Mouse (Mus musculus): ENCODE data around the gene Gpd2. TPM values are rescaled to one million over a fixed set of nuclear protein-coding genes. Genes with fewer than 3 reads are reported as not detected.

Gpd2 gene
- total RNA-seq, 4 experiments from 2014 or later = 88.2 to 103 (median 100.0) TPM

DNA sequence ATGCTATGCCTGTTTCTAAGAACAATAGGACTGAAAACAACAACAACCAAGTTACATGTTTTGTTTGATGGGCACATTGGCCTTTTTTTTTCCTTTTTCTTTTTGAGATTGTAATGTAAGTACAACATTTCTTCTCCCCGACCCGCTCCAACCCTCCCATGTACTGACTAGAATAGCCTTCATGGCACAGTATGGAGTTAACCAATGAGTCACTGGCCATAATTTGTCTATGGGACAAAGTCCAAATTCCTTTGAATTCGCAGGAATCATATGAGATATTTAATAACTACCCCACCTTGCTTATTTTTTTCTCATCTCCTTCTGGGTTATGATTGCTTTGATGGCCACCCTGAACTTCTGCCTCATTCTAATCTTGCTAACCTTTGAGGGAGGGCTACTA lies 12.7 kb downstream of the Gpd2 start:
- no peak for DNase-seq (ENCODE audit: low spot score in 2 of 2)

DNA sequence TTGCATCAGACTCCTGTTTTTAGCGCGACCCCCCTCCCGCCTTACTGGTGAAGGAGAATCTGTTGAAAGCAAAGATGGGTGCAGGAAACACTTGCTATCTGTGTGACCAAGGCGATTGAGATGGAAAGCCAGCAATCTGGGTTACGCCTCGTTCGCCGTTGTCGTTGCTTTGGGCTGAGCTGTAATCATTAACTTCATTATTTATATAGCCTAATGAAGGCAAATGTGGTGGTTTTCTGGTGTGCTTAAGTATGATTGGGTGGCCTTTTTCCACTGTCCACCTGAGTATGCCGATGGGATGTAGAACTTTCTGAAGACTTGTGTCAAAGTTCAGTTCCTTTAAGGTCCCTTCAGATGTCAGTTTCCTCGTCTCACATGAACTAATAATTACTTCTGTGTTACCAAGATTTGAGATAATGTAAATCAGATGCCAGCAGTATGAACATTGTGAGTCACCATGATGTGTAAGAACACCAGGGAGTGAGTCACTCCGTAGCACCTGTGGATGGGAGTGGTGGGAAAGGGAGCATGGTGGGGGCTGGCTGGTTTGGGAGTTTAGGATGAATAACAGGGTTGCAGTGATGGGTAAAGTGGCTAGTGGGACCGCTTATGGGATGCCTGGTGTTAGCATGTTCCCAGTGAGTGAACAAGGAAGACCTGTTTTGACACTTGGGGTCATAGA lies 14.3 kb downstream of the Gpd2 start:
- no peak for DNase-seq (ENCODE audit: low spot score in 2 of 2)

DNA sequence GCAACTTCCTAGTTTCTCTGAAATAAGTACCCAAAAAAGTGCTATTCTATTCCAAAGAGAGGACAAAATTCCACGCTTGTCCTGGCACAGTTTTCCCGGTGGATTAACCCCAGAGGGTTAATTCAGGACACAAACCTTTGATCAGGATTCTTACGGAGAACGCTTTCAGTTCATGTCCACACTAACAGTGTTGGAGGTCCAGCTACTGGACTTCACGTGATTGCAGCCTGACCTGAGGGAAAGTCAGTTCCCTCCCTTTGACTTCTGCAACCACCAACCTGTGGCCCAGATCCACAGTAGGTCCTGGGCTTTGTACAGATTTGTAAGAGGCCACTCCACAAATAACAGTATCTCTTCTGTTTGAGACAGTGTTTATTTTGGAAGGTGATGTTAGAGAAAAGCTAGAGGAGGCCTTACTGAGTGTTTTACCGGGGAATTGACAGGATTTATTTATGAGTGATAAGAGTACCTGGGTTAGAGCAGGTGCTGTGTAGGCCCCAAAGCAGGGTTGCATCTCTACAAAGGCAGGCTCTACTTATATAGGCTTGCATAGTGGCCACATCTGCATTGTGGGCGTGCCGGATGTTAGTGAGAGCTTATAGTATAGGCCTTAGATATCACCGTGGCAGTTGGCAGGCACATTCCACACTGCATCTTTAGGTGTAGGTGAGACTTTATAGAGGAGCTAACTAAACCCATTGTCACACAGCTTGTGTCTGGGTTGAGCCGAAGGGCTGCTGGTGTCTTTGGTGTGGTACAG lies 15.3 kb downstream of the Gpd2 start:
- no peak for DNase-seq (ENCODE audit: low spot score in 2 of 2)

DNA sequence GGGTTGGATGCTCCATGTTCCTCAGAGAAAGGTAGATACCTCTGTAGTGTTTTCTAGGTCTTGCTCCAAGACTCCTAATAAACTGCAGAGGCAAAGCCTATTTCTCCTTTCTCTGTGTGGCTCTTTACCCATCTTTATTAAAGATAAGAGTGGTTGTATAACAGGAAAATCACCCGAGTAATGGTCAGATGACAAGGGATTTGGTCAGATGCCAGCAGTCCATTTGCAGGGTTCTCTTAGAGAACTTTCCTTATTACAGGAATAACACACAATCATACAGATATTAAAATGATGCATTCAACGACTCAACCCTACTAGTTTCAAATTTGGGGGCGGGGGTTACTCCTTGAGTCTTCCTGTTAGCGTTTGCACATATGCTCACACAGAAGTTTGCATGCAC lies 16.8 kb downstream of the Gpd2 start:
- DNase-seq (ENCODE audit: low spot score in 2 of 2) = no peak

DNA sequence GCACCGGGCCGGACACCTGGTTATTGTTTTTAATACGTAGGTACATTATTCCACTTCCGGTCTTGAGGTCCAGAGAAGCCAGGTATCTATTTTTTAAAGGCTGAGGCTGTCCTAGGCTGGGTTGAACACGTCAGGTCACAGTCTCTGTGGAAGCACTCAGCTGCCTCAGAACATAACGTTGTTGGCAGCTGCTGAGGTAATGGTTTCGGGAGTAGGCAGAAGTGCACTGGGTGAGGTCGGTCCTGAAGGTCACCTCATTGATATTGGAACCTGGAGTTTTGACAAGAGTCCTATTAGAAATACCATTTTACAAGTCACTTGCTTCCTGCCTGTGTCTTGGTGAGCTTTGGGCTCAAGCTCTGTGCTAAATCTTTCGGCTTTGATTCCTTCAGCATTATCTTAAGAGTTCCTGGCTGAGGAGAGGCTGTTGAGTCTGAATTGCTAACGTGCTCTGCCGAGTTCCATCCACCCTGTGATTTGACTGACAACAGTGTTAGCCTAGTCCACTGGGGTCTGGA lies 17.8 kb downstream of the Gpd2 start:
- DNase-seq (ENCODE audit: low spot score in 2 of 2) = no peak

DNA sequence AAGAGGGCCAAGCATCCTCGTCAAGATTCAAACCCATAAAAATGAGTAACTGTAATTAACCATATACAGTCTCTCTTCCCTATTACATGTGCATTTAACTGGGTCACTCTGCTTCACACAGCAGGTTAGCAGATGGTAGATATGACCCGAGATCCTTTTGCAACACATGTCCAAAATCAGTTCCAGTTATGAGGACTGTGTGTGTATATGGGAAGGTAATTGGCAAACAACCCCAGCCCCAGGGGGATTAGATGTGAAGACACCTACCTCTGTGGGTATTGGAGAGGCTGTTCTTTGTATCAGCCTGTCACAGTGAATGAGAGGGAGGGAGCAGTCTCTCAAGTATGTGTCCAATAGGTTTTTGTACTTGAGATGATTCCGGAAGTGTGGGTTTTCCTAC lies 18.4 kb downstream of the Gpd2 start:
- no peak for DNase-seq (ENCODE audit: low spot score in 2 of 2)

DNA sequence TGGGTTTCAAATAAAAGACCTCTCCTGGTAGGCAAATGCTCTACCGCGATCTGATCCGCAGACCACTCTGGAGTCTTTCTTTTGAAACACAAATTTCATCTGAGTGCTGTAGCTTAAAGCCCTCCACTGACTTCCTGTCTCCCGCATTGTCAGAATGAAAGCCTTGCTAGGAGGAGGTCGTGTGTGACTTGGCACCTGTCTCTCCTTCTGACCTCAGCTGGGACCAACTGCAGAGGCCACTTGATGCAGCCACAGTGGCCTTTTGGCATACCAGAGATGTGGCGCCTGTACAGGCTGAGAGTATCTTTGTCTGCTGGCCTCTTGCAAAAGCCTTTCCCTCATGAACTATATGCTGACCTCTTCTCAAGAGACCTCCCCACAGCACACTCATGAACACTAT lies 19.0 kb downstream of the Gpd2 start:
- DNase-seq (ENCODE audit: low spot score in 2 of 2) = no peak

DNA sequence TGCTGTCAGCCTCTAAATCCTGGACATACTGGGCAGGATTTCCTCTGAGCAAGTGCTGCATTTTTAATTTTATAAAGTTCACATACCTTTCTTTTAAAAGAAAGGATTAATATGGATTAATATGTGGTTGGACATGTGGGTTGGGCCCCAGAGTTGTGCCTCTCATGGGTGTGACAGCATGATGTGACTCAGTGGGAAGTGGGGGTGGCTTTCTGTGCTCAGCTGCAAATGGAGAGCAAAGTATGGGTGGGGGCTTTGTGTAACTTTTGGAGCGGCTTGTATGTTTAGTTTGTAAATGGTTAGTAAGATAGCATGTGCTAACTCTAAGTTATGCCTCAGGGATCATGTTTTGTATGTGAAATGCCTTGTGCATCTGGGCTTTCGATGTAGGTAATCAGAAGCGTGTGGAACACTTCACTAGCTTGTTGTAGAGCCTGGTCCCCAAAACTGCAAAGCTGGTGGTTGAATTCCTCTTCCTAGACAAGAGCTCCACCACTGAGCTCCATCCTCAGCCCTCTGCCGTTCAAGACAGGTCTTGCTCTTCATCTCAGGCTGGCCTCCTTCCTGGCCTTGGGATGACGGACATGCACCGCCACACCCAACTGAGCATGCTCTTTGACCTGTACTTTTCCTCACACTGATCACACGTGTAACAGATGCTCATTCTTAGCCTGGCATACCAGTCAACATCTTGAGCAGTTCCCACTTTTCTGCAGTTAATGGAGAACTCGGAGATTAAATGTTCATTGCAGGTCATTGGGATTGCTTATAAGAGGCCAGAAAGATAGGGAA lies 24.0 kb downstream of the Gpd2 start:
- DNase-seq (ENCODE audit: low spot score in 2 of 2) = no peak

DNA sequence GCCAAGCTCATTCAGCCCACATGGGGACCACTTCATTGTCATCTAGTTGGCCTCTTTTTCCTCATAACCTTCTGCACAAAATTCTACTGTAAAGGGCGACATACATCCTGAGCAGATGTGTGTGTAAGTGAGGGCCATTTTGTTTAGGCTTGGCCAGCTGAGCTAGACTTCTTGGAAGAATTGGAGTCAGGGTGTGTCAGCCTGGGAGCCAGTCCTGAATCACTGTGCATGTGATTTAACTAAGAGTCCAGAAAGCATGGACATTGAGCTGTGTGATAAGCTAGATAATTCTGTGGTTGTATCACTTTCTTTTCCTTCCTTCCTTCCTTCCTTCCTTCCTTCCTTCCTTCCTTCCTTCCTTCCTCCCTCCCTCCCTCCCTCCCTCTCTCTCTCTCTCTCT lies 26.0 kb downstream of the Gpd2 start:
- no peak for DNase-seq (ENCODE audit: low spot score in 2 of 2)

DNA sequence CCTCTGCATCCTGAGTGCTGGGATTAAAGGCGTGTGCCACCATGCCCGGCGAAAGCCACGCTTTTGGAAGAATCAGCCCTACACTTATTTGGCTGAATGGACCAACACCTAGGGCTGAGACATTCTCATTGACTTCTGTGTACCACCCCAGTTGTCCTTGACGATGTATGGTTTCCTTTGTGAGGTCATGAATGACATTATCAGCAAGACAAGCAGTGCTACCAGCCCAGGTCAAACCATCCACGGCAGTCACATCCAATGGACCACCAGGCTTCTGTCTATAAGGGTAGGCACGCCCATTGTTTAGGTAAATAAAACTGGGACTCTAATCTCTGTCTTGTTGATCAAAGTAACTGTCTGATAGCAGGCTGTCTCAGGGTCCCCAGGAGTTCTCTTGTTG lies 27.5 kb downstream of the Gpd2 start:
- DNase-seq (ENCODE audit: low spot score in 2 of 2) = no peak

DNA sequence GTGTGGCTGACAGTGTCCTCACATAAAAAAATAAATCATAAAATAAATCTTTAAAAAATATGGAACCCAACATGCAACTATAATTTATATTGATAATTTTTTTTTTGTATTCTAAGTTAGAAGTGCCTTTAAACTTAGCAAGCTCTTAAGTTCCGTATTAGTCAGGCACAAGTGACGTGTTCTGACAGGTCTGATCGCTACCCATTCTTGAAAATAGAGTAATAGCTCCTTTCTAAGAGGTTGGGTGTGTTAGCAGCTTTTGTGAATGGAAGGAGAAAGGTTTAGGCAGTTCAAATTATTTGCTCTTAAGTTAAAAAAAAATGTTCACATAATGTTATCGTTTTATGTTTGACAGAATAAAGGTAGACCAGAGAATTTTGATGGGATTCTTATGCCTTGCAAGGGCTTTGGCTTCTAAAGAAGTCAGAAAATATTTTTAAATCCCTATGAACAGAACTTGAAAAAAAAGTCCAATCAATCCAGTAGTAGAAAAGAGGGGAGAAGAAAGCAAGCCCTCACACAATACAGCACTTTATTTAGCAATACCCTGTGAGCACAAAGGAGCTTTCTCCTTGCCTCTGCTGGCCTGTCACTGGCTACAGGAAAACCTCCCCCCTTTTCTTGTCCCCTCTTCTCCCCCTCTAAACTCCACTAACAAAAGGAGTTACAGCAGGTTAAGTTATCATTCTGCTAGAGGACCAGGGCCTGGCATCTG lies 29.4 kb downstream of the Gpd2 start:
- no peak for DNase-seq (ENCODE audit: low spot score in 2 of 2)

DNA sequence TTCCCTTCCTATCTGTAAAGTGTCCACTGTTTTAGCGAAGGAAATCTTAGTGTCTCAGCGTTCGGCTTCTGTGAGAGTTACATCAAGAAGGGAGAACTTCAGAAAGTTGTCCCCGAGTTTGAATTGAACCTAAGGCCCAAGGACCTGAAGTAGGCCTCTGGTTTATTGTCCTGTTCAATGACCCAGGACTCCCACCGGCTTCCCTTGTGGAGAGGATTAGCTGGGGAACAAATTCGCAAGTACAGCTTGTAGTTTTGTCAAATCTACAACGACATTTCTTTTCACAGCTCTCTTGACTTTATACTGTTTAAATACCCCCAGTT lies 29.9 kb downstream of the Gpd2 start:
- no peak for DNase-seq (ENCODE audit: low spot score in 2 of 2)

DNA sequence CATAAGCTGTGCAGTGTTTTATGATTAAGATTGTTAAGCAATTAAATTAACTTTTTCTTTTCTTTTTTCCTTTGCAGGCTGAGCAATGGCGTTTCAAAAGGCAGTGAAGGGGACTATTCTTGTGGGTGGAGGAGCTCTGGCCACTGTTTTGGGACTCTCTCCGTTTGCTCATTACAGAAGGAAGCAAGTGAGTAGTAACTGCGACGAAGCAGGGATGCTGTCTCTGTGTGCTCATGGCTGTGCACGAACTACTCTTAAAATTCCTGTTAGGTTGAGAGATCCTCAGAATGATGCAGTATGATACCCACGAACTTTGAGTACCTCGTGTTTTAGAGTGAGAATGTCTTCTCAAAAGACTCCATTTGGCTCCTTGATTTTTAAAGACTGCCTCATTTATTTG lies 30.5 kb downstream of the Gpd2 start:
- DNase-seq (ENCODE audit: low spot score in 2 of 2) = no peak

DNA sequence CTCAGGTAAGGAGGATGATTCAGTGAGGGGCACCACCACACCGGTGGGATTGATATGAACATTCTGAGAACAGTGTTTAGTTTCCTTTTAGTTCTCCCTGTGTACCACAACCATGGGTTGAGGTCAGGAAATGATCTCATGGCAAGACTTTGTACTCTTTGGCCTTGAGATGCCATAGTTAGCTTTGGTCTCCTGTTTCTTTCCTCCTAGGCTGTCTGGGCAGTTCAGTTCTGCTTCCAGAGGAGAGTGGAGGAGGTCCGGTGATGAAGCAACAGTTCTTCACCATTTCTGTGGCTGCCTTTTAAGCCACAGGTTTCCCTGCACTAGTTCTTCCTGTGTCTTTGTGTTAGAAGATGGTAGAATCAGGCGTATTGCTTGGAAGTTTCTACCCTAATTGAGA lies 31.4 kb downstream of the Gpd2 start:
- DNase-seq (ENCODE audit: low spot score in 2 of 2) = no peak

DNA sequence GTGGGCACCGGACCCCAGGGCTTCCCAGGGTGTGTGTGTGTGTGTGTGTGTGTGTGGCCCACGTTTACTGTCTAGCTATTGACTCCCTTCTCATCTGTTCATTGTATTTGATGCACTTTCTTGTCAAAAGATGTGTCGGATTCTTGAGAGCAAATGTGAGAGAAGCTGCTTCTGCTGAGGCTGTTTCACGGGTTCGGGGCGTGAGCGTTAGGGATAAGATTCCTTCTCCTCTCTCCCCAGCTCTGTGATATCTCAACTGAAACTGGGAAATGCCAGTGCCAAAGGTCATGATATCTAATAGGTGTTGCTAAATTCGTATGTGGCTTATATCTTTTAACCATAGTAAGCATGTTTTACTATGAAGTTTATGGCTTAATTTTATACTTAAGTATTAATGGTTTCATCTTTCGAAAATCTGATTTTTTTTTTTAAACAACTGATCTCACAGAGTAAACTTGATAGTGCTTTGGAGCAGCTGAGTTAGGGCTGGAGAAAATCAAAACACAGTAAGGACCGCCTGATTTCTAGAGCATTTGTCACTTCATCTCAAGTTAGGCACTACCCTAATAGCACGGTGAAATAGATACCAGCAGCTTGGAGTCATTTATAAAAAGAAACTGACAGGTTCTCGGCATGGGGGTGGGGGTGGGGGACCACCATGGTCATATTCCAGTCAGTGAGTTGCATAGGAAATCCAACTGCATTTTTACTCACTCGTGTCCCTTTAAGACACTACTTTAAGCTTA lies 32.4 kb downstream of the Gpd2 start:
- no peak for DNase-seq (ENCODE audit: low spot score in 2 of 2)

DNA sequence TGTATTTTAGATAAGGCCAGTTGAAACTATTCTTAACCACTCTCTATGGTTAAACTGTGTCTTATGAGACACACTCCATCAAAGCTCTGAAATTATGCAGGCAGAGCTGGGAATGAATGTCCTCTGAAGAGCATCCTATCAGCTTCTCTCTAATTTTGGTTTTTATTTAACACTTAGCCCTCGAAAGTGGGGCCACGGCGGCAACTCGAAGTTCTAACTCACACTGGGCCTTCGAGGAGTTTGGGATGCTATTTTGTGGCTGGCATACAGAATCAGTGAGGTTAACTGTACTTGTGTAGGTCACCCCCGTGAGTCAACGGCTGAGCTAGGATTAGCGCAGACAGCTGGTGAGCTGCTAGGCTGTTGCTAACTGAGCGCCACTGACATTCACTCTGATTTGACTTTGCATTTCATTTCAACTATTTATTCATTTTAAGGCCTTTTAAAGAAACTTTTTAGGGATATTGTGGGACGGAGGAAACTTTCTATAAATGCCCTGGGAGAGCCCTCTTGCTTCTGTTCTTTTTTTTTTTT lies 42.8 kb downstream of the Gpd2 start:
- DNase-seq (ENCODE audit: low spot score in 2 of 2) = no peak

DNA sequence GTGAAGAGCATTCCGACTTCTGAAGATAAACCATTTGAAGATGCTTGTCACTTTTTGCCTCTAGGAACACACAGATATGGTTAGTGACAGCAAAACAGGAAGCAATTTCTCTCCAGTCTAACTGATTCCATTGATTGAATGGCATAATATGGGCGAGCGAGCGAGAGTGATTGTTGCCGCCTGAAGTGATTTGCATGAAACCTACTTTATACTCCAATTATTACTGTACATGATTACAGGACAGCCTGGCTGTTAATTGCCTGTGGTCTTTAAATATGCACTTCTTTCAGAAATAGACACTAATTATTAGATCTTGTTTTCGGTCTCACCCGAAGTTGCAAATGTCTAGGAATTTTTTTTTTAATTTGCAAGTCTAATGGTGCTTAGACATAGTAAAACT lies 46.4 kb downstream of the Gpd2 start:
- no peak for DNase-seq (ENCODE audit: low spot score in 2 of 2)

DNA sequence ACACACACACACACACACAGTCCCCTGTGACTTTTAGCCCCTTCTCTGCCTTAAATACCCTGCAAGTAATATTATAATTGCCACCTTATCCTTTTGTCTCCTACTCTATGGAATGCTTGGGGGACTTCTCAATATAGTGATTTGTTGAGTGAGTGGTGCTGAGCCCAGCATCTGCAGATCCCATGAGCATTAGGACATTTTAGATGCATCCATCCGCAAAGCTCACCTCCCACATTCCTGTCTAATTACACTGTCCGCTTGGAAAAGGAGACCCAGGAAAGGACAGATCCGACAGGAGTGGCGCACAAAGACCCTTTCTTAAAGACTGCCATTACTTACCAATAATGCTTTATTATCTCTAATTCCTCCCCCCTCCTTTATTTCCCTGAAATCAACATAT lies 47.8 kb downstream of the Gpd2 start:
- no peak for DNase-seq (ENCODE audit: low spot score in 2 of 2)

DNA sequence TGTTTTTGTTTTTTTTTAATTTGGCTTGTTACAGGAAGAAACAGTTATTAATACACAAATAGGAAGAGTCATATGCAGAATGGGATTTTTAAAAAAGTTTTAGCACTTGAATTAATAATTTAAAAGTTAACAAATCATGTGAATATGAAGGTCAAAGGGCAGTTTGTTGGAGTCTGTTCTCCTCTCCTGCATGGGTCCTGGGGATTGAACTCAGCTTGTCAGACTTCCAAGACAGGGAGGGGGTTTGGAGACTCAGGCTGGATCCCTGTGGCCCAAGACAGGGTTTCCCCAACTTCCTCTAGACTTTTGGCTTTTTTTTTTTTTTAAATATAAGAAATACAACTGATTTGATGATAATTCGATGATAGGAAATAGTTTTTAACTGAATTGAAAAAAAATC lies 50.6 kb downstream of the Gpd2 start:
- no peak for DNase-seq (ENCODE audit: low spot score in 2 of 2)

DNA sequence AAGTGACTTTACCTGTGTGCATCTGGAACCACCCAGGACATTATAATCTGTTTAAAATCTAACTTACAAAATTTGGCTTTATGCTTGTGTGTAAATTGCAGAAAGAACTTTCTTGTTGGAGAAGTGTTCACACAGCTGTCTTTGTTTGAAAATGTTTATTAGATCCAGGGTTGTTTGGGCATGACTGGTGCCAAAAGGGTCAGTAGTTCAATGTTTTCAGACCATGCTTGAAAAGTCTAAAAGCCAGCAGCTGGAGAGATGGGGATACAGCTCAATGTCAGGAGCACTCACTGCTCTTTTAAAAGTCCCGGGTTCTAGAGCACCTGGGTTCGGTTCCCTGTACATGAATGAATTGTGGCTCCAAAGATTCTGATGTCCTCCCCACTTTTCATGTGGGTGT lies 56.1 kb downstream of the Gpd2 start:
- no peak for DNase-seq (ENCODE audit: low spot score in 2 of 2)

DNA sequence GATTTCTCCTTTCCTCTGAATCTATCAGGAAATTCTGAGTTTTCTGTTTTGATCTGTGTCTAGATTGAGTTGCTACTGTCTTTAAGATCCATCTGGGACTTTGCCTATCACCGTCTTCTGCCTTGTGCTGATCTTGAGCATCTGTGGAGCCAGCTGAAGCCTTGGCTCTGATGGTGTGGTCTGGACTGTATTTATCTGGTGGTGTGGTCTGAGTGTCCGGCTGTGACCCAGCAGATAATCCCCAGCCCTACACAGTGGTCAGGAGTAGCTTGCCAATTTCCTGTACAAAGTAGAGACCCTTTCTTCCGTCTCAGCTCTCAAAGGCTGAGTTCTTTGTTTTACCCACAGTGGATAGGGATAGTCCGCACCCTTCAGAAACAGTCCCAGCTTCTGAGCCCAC lies 58.6 kb downstream of the Gpd2 start:
- DNase-seq (ENCODE audit: low spot score in 2 of 2) = no peak

Data from left cerebral cortex, adult 8-10 months (tissue).